Mouse (Mus musculus) layer of hippocampus, postnatal 14 days (tissue): ENCODE data around the gene Zfp638. TPM values are rescaled to one million over a fixed set of nuclear protein-coding genes. Genes with fewer than 3 reads are reported as not detected.

Source experiments
- DNase-seq, 2 experiments: peaks; one replicate each; pipeline ENCODE4 v3.0.0; 2021 to 2022; ENCODE audit warnings: low spot score in 2 of 2, mixed read lengths in 1 of 2
- total RNA-seq, 2 experiments: library from RNA; stranded (reverse); gene quantifications; 2 replicates each; pipeline ENCODE4 v1.2.3; 2021

The Zfp638 gene
- total RNA-seq, 2 experiments from 2014 or later, result 121 to 131 TPM

DNA sequence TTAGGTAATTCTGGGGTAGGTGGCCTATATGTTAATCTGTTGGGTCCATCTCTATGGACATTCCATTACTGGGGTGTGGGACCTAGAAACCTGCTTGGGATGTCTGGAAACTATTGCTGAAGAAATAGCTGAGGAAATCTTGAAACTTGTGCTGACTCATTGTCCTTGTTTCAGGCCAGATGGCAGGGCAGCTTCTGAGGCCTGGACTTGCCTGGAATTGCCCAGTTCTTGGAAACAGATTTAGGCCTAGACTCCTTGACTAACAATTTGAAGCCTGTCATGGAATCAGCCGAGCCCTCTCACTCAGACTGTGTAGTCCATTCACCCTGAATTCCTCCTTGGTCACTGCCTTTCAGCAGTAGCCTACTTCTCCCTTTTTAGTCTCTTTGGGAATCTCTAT is 21.9 kb downstream of the Zfp638 start:
- no peak for DNase-seq

GRCm38 (mm10) chr6:83890281-83891015 is 23.5 kb downstream of the Zfp638 start:
- no peak for DNase-seq

DNA sequence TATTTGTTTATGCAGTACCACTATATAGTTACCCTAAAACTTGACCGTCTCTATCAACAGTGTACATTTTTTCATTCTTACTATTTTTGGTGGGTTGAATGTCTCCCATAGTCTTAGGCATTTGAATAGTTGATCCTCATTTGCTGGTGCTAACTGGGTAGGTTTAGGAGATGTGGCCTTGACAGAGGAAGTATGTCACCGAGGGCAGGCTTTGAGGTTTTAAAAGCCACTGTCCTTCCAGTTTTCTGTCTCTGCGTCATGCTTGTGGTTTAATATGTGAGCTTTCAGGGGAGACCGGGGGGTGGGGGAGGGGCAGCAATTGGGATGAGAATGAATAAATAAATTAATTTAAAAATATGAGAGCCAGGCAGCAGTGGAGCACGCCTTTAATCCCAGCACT is 24.3 kb downstream of the Zfp638 start:
- no peak for DNase-seq

DNA sequence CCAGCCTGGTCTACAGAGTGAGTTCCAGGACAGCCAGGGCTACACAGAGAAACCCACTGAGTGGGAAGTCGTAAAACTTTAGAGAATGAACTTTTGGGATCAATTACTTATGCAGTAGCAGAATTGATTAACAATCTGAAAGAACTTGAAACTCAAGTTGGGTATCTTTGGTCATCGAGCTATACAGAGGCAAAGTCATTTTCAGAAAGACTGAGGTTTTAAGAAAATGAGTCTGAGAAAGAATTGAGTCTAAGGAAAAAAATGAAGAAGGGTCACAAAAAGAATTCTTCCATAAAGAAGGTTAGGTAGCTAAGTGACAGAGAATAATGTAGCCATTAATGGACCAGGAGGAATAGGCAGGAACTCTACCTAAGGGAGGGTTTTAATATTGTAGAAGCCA is 24.8 kb downstream of the Zfp638 start:
- no peak for DNase-seq

DNA sequence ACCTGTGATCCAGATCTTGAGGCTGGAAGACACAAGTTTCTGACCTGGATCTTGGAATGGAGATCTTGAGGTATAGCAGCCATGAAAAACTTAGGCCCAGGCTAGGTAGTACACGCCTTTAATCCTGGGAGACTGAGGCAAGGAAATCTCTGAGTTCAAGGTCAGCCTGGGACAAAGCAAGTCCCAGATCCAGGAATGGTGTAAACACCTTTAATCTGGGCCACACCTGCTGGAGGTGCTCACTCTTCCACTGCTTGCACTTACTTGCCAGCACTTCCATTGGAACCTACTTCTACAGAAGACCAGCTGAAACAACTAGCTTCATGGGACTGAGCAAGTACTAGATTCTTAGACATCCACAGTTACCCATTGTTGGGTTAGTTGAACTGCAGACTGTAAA is 26.2 kb downstream of the Zfp638 start:
- DNase-seq, result no peak

DNA sequence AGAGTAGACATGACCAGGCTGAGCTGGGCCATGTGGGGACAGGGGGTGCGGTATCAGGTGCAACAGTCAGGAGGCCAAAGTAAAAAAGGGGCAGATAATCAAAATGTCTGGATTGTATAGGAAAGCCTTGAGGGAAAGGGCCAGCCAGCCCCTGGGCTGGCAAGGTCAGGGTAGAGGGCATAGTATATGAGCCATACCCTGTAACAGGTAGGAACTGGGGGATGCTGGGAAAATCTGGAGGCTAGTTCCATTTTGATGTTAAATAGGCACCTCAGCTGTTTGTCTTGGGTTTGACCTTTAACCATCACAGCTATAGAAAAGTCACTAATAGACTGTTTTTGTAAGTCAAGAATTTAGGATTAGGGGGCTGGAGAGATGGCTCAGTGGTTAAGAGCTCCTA is 26.7 kb downstream of the Zfp638 start:
- no peak for DNase-seq

- no peak for DNase-seq
Observed at GRCm38 (mm10) chr6:83899142-83899541, 32.2 kb downstream of the Zfp638 start.

- DNase-seq, result no peak
Observed at GRCm38 (mm10) chr6:83905276-83905675, 38.4 kb downstream of the Zfp638 start.

- no peak for DNase-seq
Observed at GRCm38 (mm10) chr6:83906659-83907058, 39.8 kb downstream of the Zfp638 start.

- DNase-seq, result no peak
Observed at GRCm38 (mm10) chr6:83908386-83908785, 41.5 kb downstream of the Zfp638 start.

DNA sequence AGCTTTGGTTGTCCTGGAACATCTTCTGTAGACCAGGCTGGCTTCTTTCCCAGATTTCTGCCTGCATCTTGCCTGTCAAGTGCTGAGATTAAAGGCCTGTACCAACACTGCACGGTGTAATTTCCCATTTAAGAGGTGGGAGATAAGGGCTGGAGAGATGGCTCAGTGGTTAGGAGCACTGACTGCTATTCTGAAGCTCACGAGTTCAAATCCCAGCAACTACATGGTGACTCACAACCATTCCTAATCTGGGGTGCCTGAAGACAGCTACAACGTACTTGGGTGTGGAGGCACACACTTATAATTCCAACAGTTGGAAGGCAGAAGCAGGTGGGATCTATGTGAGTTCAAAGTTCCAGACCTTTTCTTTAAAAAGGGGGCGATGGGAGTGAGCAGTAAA is 46.8 kb downstream of the Zfp638 start:
- no peak for DNase-seq

DNA sequence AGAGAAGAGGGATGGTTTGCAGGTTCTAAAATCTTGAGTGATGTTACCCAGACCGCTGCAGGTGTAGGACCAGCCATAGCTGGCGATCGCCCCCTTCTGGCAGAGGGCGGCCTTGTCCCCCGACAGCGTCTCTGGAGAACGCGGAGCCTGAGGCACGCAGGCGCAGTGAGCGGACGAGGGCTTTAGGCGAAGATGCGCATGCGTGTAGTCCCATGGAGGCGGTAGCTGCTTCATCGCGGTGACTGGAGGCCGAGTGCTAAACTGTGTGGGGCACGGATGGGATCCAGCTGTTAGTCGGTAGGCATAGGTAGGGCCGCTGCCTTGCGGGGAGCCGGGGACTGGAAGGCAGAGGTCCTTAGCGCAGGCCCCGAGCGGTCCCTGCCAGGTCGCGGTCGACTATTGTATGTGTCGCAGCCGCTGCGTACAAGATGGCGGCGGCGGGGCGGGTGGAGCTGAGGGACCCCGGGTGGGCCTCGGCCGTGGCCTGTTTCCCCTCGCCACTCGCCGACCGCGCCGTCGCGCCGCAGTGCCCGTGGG is 47.3 kb downstream of the Zfp638 start:
- peak; percentile 99 to 100 for DNase-seq

DNA sequence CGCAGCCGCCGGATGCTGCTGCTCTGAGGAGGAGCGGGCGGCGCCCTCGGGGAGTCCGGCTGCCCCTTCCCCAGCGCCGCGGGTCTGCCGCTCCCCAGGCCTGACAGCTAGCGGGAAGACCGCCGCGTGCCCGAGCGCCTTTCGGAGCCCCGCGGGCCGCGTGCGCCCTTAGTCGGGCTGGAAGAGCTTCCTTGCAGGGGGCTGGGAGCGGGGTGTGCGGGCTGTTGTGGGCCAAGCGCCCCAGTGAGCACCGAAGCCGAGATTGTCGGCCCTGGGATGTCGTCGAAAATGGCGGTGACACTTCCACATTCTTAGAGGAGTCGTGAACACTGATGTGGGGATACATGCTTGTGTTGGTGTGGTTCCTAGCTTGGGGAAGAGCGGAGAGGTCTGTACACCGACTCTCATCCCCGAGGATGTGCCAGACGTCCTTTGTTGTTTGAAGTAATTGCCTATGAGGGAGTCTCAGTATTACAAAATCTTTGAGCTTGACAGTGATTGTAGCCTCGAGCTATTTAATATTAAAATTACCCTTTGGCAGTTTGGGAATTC is 47.9 kb downstream of the Zfp638 start:
- DNase-seq, result peak in 1 of 2 experiments; percentile 49

- no peak for DNase-seq
Observed at GRCm38 (mm10) chr6:83927418-83927817, 60.5 kb downstream of the Zfp638 start.

DNA sequence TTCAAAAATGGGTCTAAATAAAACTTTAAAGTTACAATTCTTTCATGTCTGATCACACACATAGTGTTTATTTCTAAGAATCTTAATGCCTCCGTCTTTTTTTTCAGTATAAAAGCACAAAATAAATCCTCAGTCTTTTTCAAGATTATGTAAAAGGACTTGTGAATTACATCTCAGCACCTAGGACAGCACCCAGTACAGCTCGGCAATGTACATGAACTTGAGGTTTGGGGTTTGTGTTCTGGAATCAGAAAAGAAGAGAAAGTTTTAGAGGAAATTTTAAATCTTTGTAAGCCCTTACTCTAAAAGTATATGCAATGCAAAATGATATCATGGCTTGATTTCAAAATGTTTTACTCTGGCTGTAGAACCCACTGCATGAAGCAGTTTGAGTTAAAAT is 61.3 kb downstream of the Zfp638 start:
- DNase-seq, result no peak

DNA sequence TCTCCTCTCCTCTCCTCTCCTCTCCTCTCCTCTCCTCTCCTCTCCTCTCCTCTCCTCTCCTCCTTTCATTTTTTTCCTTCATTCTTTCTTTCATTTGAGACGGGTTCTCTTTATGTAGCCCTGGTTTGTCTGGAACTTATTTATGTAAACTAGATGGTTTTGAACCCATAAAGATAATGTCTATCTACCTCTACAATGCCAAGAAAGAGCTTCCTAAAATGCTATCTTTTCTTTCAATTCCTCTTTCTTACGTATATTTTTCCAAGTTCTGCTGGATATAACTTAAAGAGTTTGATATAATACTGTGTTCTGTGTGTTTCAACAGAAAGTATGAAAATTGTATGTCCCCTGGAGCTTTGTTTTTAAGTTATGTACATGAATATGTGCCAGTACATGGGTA is 72.6 kb downstream of the Zfp638 start:
- DNase-seq, result no peak

- DNase-seq, result no peak
Observed at GRCm38 (mm10) chr6:83942806-83943205, 75.9 kb downstream of the Zfp638 start.

- no peak for DNase-seq
Observed at GRCm38 (mm10) chr6:83953603-83954002, 86.7 kb downstream of the Zfp638 start.

DNA sequence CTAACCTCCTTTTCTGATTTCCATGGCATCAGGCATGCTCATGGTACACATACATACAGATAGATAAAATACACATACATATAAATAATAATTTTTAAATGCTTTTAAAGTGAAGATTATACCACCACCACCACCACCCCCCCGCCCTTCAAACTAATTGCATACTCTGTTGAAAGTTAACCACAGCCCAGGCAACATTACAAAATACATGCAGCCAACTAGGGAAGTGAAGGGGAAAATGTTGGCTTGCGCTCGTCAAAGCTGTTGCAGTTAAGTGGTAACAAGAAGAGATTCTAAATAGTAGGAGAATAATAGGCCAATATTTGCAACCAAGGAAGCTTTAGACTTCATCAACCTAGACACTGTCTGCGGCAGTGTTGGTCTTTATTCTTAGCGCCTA is 120.7 kb downstream of the Zfp638 start:
- DNase-seq, result no peak

- no peak for DNase-seq
Observed at GRCm38 (mm10) chr6:84002716-84003115, 135.8 kb downstream of the Zfp638 start.

DNA sequence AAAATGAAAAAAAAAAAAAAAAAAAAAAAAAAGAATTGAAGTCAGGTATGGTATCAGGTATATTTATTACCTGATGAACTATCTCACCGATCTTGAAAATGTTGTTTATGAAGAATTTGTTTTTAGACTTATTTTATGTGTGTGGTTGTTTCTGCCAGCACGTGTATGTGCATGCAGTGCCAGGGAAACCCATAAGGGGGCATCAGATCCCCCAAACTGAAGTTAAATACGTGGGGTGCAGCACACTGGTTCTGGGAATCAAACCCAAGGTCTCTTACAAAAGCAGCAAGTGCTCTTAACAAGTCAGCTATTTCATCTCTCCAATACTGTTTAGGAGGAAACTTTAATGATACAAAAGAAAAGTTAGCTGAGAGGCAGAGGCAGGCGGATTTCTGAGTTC is 137.4 kb downstream of the Zfp638 start:
- no peak for DNase-seq

DNA sequence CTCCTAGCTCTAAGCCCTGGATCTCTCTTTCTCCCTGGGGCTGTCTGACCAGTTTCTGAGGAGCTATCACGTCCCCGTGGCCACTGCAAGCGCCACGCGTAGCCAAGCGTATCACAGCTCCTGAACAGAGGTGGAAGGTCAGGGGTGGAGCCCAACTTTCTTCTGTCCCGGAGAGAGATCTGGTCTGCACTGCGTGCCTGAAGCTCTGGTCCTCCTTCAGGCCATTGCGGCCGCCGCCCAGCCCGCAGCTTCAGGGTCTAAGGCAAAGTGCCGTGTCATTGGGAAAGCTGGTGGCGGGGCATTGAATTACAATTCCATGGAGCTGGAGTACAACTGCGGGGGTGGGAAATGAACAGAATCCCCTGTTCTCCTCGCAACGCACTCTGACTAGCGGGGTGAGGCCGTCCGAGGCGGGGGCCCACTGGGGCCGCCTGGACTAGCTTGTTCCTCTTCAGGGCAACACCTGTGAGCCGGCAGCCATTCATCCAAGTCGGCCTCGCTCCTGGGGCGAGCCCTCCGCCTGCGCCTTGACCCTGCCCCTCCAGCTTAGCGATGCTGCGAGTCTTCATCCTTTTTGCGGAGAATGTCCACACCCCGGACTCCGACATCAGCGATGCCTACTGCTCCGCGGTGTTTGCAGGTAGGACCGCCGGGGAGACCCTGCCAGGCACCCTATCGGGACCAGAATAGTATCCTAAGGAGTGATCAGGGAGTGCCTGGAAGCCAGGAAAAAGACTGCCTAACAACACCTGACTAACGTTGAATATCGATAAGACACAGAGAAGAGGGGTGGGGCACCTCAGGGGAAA is 141.7 kb downstream of the Zfp638 start, which contains the start of gene Dysf:
TSS of gene Dysf (plus strand) at position 228 of the 809 bp plus-strand sequence.
- DNase-seq, result peak in 1 of 2 experiments; percentile 24
